Comparison of ENCODE assay signal across 13 mouse cellular contexts in the genomic region with DNA sequence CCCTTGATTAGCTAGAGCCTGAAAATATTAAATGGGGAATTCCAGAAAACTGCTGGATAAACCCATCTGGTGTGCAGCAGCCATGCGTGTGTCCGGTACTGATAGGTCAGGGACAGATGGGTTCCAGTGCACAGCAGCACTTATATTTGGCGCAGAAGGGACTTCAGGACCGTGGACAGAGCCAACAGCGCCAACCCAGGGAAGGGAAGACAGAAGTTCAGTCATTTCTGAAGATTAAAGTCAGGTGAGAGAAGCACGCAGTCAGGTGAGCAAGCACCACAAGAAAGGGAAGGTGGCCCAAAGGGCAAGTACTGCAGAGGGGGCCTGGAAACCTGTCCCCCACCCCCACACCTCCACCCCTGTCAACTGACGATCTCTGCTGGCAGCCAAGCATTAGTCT. TPM values are rescaled to one million over a fixed set of nuclear protein-coding genes. Genes with fewer than 3 reads are reported as not detected.
DNase-seq lines count a peak whose midpoint lies in the region; ATAC-seq lines count a peak whose summit lies in the region.
"Had no signal": no experiment of that assay in that cellular context is flagged by ENCODE, and none has a peak within 500 bp of the region (broad histone marks: within the 10 kb centered on the region; RNA-seq: fewer than 3 reads in every experiment).

No protein-coding gene starts in this region.

- no peak overlapping the region for H3K9ac ChIP-seq in kidney, embryonic 16.5 days (replicated peaks; ENCODE audit: low read length)
- H3K9ac ChIP-seq in limb, embryonic 11.5 days (ENCODE audit: low read length): no peak overlapping the region
- H3K9ac ChIP-seq: embryonic facial prominence, embryonic 15.5 days; liver, embryonic 13.5 days had no signal

- peak; percentile 59 for DNase-seq in kidney, postnatal 10 days
- peak; percentile 28 for DNase-seq in ES-CJ7 (ENCODE audit: low read depth, low spot score)
- peak; percentile 1 for DNase-seq in adrenal gland, adult 8-10 months
- peak; percentile 78 for DNase-seq in limb, embryonic 11.5 days (ENCODE audit: low spot score)
- no peak for DNase-seq in cerebellum, adult 8-10 months
- no peak for DNase-seq in left cerebral cortex, adult 8-10 months (ENCODE audit: low spot score in 2 of 2)
- DNase-seq: liver, embryonic 13.5 days; midbrain, embryonic 14.5 days had no signal

- no peak overlapping the region for H3K27ac ChIP-seq in kidney, embryonic 16.5 days (ENCODE audit: low read length)
- H3K27ac ChIP-seq in limb, embryonic 11.5 days (replicated peaks; ENCODE audit: low read depth, low read length): no peak overlapping the region
- H3K27ac ChIP-seq: embryonic facial prominence, embryonic 15.5 days; liver, embryonic 13.5 days had no signal

- no peaks in the 10 kb centered on the region for H3K27me3 ChIP-seq in kidney, embryonic 16.5 days (ENCODE audit: insufficient read depth, low read length)
- H3K27me3 ChIP-seq in limb, embryonic 11.5 days (ENCODE audit: control insufficient read depth, insufficient read depth, low read length): no peaks in the 10 kb centered on the region
- H3K27me3 ChIP-seq: embryonic facial prominence, embryonic 15.5 days; liver, embryonic 13.5 days had no signal

- ATAC-seq in kidney, embryonic 16.5 days (ENCODE audit: low FRiP score, low TSS enrichment): no peak
- no peak for ATAC-seq in limb, embryonic 11.5 days (ENCODE audit: insufficient number of reproducible peaks, low FRiP score, low TSS enrichment, low read depth)

- H3K4me1 ChIP-seq in kidney, embryonic 16.5 days (ENCODE audit: insufficient read depth, low read length): no peaks in the 10 kb centered on the region
- H3K4me1 ChIP-seq in limb, embryonic 11.5 days (ENCODE audit: control insufficient read depth, insufficient read depth, low read length): no peaks in the 10 kb centered on the region
- H3K4me1 ChIP-seq: embryonic facial prominence, embryonic 15.5 days; liver, embryonic 13.5 days had no signal

- no peaks in the 10 kb centered on the region for H3K36me3 ChIP-seq in kidney, embryonic 16.5 days (ENCODE audit: insufficient read depth, low read length)
- H3K36me3 ChIP-seq in limb, embryonic 11.5 days (ENCODE audit: control insufficient read depth, insufficient read depth, low read length): no peaks in the 10 kb centered on the region
- H3K36me3 ChIP-seq: embryonic facial prominence, embryonic 15.5 days; G1E; liver, embryonic 13.5 days had no signal

- no peak overlapping the region for H3K4me3 ChIP-seq in kidney, embryonic 16.5 days (ENCODE audit: low read length)
- H3K4me3 ChIP-seq in limb, embryonic 11.5 days (ENCODE audit: low read depth, low read length): no peak overlapping the region
- H3K4me3 ChIP-seq: embryonic facial prominence, embryonic 15.5 days; liver, embryonic 13.5 days had no signal

- WGBS in kidney, embryonic 16.5 days: 34% methylated on average over 7 of the region's 7 CpGs
- WGBS in limb, embryonic 11.5 days: 47% methylated on average over 7 of the region's 7 CpGs

- no peak overlapping the region for H3K4me2 ChIP-seq in kidney, embryonic 16.5 days (replicated peaks; ENCODE audit: low read depth, low read length)
- no peak overlapping the region for H3K4me2 ChIP-seq in limb, embryonic 11.5 days (ENCODE audit: low read depth, severe bottlenecking)
- H3K4me2 ChIP-seq: embryonic facial prominence, embryonic 15.5 days; liver, embryonic 13.5 days had no signal

- no peaks in the 10 kb centered on the region for H3K9me3 ChIP-seq in kidney, embryonic 16.5 days (ENCODE audit: low read length)
- H3K9me3 ChIP-seq in limb, embryonic 11.5 days (ENCODE audit: control insufficient read depth, low read length): no peaks in the 10 kb centered on the region
- H3K9me3 ChIP-seq: embryonic facial prominence, embryonic 15.5 days; liver, embryonic 13.5 days had no signal

RNA-seq across cellular contexts. Expression of a gene that starts 7.7 kb away (rescaled TPM):
- polyA plus RNA-seq in kidney, embryonic 16.5 days (2015; fragmentation: Nextera tagmentation; extraction: Ambion mirVana): not detected in 2 replicates
- not detected for total RNA-seq in adrenal gland, adult 8-10 months (2022)
- not detected in 2 replicates for polyA plus RNA-seq in limb, embryonic 11.5 days (2014; fragmentation: Nextera tagmentation; extraction: Ambion mirVana)
- not detected for total RNA-seq in left cerebral cortex, adult 8-10 months (2022)
- total RNA-seq: gastrocnemius, adult 18-20 months; heart, postnatal 36 days had no signal
- polyA plus RNA-seq: embryonic facial prominence, embryonic 15.5 days; G1E; liver, embryonic 13.5 days had no signal

Comparison
In these comparisons a context has a peak if more than half of its experiments do, and no peak if none do; other contexts are left out.
1. DNase-seq: peak in kidney, postnatal 10 days (single experiment), ES-CJ7 (single experiment), adrenal gland, adult 8-10 months (single experiment) and limb, embryonic 11.5 days (single experiment); none in cerebellum, adult 8-10 months (single experiment) and left cerebral cortex, adult 8-10 months (0 of 2).